Mouse (Mus musculus) erythroblast, adult 5-6 weeks (primary cell): ENCODE data around the gene Pstk. TPM values are rescaled to one million over a fixed set of nuclear protein-coding genes. Genes with fewer than 3 reads are reported as not detected.
"Not testable (repeated sequence)": the region's sequence is repeated elsewhere in the genome, so short reads cannot be mapped to it uniquely, and the experiment has no call there.

Experiments used
- ATAC-seq: replicated peaks from 2 replicates; pipeline ENCODE4 v1.8.0; 2016; ENCODE audit warnings: moderate number of reproducible peaks, mild to moderate bottlenecking, moderate TSS enrichment, inconsistent platforms; ENCODE audit not compliant: poor library complexity, low FRiP score, severe bottlenecking
- total RNA-seq, 2 experiments: library from RNA; stranded (forward) in 1 of 2; stranded (reverse) in 1 of 2; fragments of 150-400 nt in 1 of 2; fragments of 200-764, 138-1000 nt in 1 of 2; gene quantifications; 2 replicates each; pipeline versions ENCODE4 v1.2.3 to v1.2.4; 2015 to 2017; ENCODE audit warnings: low replicate concordance in 2 of 2

Gene Pstk
- total RNA-seq, 2 experiments from 2014 or later = 0.51 to 0.96 TPM

DNA sequence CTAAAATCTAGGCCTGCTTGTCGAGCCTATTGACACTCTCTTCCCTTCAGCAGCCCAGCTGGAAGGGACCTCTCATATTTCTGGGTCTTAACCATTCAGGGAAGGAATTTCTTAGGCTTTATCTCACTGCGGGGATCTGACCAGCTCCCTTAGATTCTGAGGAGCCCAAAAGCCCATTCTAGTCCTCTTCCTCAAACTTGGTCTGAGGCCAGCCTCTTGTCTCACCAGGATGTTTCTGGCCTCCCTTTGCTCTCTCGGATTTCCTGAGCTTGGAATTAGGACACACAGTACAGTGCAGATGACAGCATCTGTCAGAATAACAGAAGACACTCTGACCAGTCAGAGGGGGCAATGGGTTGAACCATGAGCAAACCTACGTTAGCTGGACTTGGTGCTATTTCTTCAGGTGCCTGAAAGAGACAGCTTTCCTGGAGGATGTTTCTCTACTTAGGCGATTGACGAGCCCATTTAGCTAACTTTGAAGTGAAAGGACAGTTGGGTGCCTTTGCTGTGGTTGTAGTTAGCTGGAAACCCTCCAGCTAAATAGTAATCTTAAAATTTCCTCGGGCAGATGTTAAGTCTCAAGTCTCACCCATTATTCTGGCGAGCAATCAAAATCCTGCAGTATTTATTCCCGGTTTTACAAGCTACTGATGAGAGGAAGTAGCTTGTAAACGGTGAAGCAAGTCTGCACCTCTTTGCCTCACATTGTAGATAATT lies 40.4 kb downstream of the Pstk start:
- ATAC-seq = no peak

DNA sequence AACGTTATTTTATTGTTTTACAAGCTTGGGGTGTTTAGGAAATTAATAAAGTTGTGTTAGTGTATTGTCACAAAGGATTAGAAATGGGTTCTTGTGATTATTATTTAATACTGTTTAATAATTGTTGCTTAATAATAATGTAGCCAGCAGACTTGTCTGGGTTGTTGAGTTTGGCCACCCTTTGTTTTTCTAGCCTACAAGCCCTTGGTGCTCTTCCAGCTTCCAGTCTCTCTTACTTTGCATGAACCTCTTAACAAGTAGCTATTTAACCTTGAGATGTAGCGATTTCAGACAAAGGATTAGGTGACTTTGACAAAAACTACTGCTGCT lies 41.0 kb downstream of the Pstk start:
- no peak for ATAC-seq

DNA sequence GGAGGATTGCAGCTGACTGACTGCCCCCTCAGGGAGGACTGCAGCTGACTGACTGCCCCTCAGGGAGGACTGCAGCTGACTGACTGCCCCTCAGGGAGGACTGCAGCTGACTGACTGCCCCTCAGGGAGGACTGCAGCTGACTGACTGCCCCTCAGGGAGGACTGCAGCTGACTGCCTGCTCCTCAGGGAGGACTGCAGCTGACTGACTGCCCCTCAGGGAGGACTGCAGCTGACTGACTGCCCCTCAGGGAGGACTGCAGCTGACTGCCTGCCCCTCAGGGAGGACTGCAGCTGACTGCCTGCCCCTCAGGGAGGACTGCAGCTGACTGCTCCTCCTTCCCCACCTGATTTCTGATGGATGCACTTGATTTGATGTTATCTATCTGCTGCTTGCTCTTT lies 45.8 kb downstream of the Pstk start:
- not testable (repeated sequence) for ATAC-seq

DNA sequence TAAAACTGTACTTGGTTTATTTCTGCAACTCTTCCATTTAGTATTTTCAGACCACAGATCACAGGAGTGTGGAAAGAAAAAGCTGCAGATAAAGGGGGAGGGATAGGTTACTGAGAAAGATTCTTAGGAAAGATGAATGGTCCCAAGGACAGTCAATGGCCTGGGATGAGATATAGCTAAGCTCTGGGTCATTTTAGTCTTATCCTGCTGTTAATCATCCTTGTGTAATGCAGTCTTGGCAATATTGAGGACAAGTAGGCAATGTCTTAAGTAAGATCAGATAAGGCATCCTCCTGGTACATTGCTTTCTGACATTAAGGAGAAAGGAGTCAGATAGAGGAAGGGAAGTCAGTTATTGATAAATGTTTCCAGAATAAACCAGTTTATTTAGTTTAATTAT lies 46.7 kb downstream of the Pstk start:
- ATAC-seq = no peak

DNA sequence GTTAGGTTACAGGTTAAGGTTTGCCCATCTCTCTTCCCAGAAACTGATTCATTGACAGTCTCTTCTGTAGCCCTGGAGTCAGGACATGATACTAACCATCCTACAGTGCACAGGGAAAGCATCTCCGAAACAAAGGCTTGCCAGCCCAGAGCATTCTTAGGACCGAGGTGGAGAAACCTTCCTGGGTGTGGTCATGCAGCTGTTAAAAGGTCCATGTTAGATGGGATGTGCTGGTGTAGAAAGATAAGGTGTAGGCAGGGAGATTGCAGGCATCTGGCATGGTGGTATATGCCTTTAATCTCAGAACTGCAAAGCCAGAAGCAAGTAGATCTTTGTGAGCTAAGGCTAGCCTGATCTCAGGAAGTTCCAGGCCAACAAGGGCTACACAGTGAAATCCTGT lies 54.0 kb downstream of the Pstk start:
- peak; percentile 98 for ATAC-seq

DNA sequence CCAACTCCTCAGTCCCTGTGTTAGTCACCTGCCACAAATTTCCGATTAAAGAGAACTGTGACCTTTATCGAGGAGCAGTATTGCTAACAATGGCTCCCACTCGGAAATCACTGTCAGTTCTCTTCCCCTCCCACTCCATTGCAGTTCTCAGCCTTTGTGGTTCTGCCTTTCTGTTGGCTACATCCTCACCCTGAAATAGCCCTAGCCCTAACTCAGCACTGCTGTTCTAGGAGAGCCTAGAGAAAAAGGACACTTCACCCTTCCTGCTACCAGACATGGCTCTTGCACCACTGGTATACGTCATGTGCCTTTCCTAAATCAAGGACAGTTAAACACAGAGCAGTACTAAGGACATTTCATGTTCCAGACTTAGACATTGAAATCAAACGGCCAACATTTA lies 56.4 kb downstream of the Pstk start:
- no peak for ATAC-seq

DNA sequence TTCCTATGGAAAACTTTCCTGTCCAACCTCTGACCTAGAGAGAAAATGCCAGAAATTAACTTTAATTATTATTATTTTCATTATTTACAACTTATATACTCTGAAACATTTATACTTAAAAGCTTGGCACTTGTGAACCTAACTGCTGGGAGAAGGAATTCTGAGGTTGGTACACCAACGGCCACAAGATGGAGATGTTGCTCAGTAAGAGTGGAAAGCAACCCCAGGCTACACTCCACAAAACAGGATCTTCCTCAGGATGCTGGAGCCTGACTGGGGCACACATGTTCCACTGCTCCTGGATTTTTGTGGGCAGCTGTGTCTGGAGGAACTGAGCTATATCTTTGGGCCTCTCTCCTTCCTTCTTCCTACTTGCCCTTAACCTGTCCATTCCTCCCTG lies 61.3 kb downstream of the Pstk start:
- no peak for ATAC-seq

DNA sequence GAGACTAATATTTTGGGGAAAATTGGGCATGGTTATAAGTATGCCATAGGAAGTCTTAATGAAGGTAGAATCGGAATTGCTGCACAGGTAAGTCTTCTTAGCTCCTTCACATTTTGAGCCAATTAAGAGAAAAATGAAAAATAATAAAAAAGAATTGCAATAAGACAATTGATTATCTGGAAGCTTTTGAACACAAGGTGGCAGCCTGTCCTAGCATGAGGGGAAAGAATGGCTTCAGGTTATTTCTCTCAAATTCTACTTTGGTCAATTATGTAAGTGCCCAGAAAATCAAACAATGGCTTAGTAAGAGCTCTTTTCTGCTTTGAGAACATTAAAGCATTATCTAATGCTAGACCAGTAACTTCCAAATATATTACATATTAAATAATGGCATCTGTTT lies 63.3 kb downstream of the Pstk start:
- no peak for ATAC-seq

DNA sequence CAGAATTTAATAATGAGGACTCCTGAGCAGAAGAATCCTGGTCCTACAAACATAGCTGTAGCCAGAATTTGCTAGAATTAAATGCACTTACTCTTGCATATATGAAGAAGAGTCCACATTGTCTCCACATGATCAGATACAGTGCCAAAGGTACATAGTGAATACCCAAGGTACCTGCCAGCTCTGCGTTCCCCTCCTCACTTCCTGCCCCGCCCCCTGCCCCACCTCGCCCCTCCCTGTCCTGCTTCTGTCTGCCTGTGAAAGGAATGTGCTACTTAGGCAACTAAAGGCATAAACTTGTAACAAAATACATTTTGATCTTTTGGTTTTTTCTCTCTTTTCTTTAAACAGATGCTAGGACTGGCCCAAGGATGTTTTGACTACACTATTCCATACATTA lies 66.1 kb downstream of the Pstk start:
- ATAC-seq = no peak

Other genes starting within 250 kb of the Pstk start
- gene 4933402N03Rik, start 224.8 kb upstream of the Pstk start, total RNA-seq (2015; ENCODE audit: low replicate concordance) = not detected in 2 replicates
- not detected in 2 replicates for gene 4933402N03Rik, start 224.8 kb upstream of the Pstk start, total RNA-seq (2017; ENCODE audit: low replicate concordance)
- gene 5430419D17Rik, start 196.7 kb upstream of the Pstk start, total RNA-seq (2015; ENCODE audit: low replicate concordance) = not detected in 2 replicates
- not detected in 2 replicates for gene 5430419D17Rik, start 196.7 kb upstream of the Pstk start, total RNA-seq (2017; ENCODE audit: low replicate concordance)
- gene Cuzd1, start 48.8 kb upstream of the Pstk start, total RNA-seq (2015; ENCODE audit: low replicate concordance) = not detected in 2 replicates
- not detected in 2 replicates for gene Cuzd1, start 48.8 kb upstream of the Pstk start, total RNA-seq (2017; ENCODE audit: low replicate concordance)
- not detected in 2 replicates for gene Fam24b, start 41.6 kb upstream of the Pstk start, total RNA-seq (2015; ENCODE audit: low replicate concordance)
- not detected in 2 replicates for gene Fam24b, start 41.6 kb upstream of the Pstk start, total RNA-seq (2017; ENCODE audit: low replicate concordance)
- gene Fam24a, start 37.3 kb upstream of the Pstk start, total RNA-seq (2015; ENCODE audit: low replicate concordance) = not detected in 2 replicates
- not detected in 2 replicates for gene Fam24a, start 37.3 kb upstream of the Pstk start, total RNA-seq (2017; ENCODE audit: low replicate concordance)
- gene 2310057M21Rik, start 8.4 kb upstream of the Pstk start, total RNA-seq (2015; ENCODE audit: low replicate concordance) = 1.9 TPM in 2 replicates
- 2.5 and 2.6 TPM in 2 replicates for gene 2310057M21Rik, start 8.4 kb upstream of the Pstk start, total RNA-seq (2017; ENCODE audit: low replicate concordance)
- 29.3 and 48.6 TPM in 2 replicates for gene Ikzf5, start 39.4 kb downstream of the Pstk start, total RNA-seq (2015; ENCODE audit: low replicate concordance)
- 24.5 and 33.7 TPM in 2 replicates for gene Ikzf5, start 39.4 kb downstream of the Pstk start, total RNA-seq (2017; ENCODE audit: low replicate concordance)
- 3.8 and 15.0 TPM in 2 replicates for gene Acadsb, start 39.5 kb downstream of the Pstk start, total RNA-seq (2015; ENCODE audit: low replicate concordance)
- 13.1 and 19.5 TPM in 2 replicates for gene Acadsb, start 39.5 kb downstream of the Pstk start, total RNA-seq (2017; ENCODE audit: low replicate concordance)
- gene Hmx3, start 171.7 kb downstream of the Pstk start, total RNA-seq (2015; ENCODE audit: low replicate concordance) = not detected in 2 replicates
- gene Hmx3, start 171.7 kb downstream of the Pstk start, total RNA-seq (2017; ENCODE audit: low replicate concordance) = not detected in 2 replicates
- not detected in 2 replicates for gene Hmx2, start 177.6 kb downstream of the Pstk start, total RNA-seq (2015; ENCODE audit: low replicate concordance)
- not detected in 2 replicates for gene Hmx2, start 177.6 kb downstream of the Pstk start, total RNA-seq (2017; ENCODE audit: low replicate concordance)
- 44.7 and 58.2 TPM in 2 replicates for gene Bub3, start 189.1 kb downstream of the Pstk start, total RNA-seq (2015; ENCODE audit: low replicate concordance)
- gene Bub3, start 189.1 kb downstream of the Pstk start, total RNA-seq (2017; ENCODE audit: low replicate concordance) = 30.2 and 31.6 TPM in 2 replicates